Mouse (Mus musculus): ENCODE data around the gene Scnm1. TPM values are rescaled to one million over a fixed set of nuclear protein-coding genes. Genes with fewer than 3 reads are reported as not detected.
A peak's percentile ranks its signal among the peaks of the same experiment; 100 is the strongest.

The Scnm1 gene
- polyA plus RNA-seq (2012; rRNA removed): 25.2 and 29.4 TPM in 2 replicates

- Histone ChIP-seq H3K4me3 (ENCODE audit: extremely low read depth, insufficient read depth, insufficient read length) (peak within 1 kb of the TSS; percentile 89), H3K27me3 (ENCODE audit: control insufficient read depth, insufficient read depth, low read length) (no peaks in the 10 kb centered on the region), H3K36me3 (ENCODE audit: control insufficient read depth, insufficient read depth, low read length) (peaks cover 5% of the 10 kb centered on the region; the same call in 1 of the 2 replicates), H3K4me1 (ENCODE audit: control insufficient read depth, insufficient read depth, insufficient read length) (peaks cover 22% of the 10 kb centered on the region), H3K27ac (ENCODE audit: insufficient read depth, low read length) (peak within 1 kb of the TSS; percentile 76)
- TF ChIP-seq CTCF (IDR thresholded peaks at IDR 0.05; ENCODE audit: extremely low read depth, insufficient read depth, insufficient read length, insufficient replicate concordance): no peak
- no peak for TF ChIP-seq POLR2A (IDR thresholded peaks at IDR 0.05; ENCODE audit: low read depth, low read length)
- under 1% methylated on average over 20 of the region's 20 CpGs for WGBS
- peak; percentile 87 to 92 for DNase-seq (ENCODE audit: low read depth in 1 of 2, low spot score in 2 of 2)
These were observed at the start of gene Scnm1, which contains the start of gene Lysmd1 for GRCm38 (mm10) chr3:95133680-95134101. Gene Scnm1 (minus strand): TSS chr3:95134011. Gene Lysmd1 (plus strand): TSS chr3:95134088.

GRCm38 (mm10) chr3:95181841-95182240, 48.0 kb upstream of the Scnm1 start:
- Histone ChIP-seq H3K36me3 (ENCODE audit: control insufficient read depth, insufficient read depth, low read length) (peaks cover 10% of the 10 kb centered on the region), H3K4me3 (ENCODE audit: extremely low read depth, insufficient read depth, insufficient read length) (no peak overlapping the region), H3K4me1 (ENCODE audit: control insufficient read depth, insufficient read depth, insufficient read length) (no peaks in the 10 kb centered on the region), H3K27ac (ENCODE audit: insufficient read depth, low read length) (no peak overlapping the region), H3K27me3 (ENCODE audit: control insufficient read depth, insufficient read depth, low read length) (no peaks in the 10 kb centered on the region)
- DNase-seq (ENCODE audit: low read depth in 1 of 2, low spot score in 2 of 2): no peak
- TF ChIP-seq POLR2A (IDR thresholded peaks at IDR 0.05; ENCODE audit: low read depth, low read length): no peak
- TF ChIP-seq CTCF (IDR thresholded peaks at IDR 0.05; ENCODE audit: extremely low read depth, insufficient read depth, insufficient read length, insufficient replicate concordance): no peak
- 80% methylated on average over 1 of the region's 1 CpGs for WGBS

GRCm38 (mm10) chr3:95179890-95180289, 46.1 kb upstream of the Scnm1 start:
- Histone ChIP-seq H3K4me1 (ENCODE audit: control insufficient read depth, insufficient read depth, insufficient read length) (no peaks in the 10 kb centered on the region), H3K27ac (ENCODE audit: insufficient read depth, low read length) (no peak overlapping the region), H3K4me3 (ENCODE audit: extremely low read depth, insufficient read depth, insufficient read length) (no peak overlapping the region), H3K27me3 (ENCODE audit: control insufficient read depth, insufficient read depth, low read length) (no peaks in the 10 kb centered on the region), H3K36me3 (ENCODE audit: control insufficient read depth, insufficient read depth, low read length) (peaks cover 3% of the 10 kb centered on the region; the same call in 1 of the 2 replicates)
- WGBS: 69% methylated on average over 3 of the region's 3 CpGs
- DNase-seq (ENCODE audit: low read depth in 1 of 2, low spot score in 2 of 2): no peak
- no peak for TF ChIP-seq CTCF (IDR thresholded peaks at IDR 0.05; ENCODE audit: extremely low read depth, insufficient read depth, insufficient read length, insufficient replicate concordance)
- TF ChIP-seq POLR2A (IDR thresholded peaks at IDR 0.05; ENCODE audit: low read depth, low read length): no peak

GRCm38 (mm10) chr3:95178948-95179347, 45.1 kb upstream of the Scnm1 start:
- no peaks in the 10 kb centered on the region; the same call in 1 of the 2 replicates for H3K4me1 ChIP-seq (ENCODE audit: control insufficient read depth, insufficient read depth, insufficient read length)
- 88% methylated on average over 5 of the region's 5 CpGs for WGBS

GRCm38 (mm10) chr3:95177583-95177982, 43.8 kb upstream of the Scnm1 start:
- 80% methylated on average over 6 of the region's 6 CpGs for WGBS
- DNase-seq (ENCODE audit: low read depth in 1 of 2, low spot score in 2 of 2): no peak
- TF ChIP-seq POLR2A (IDR thresholded peaks at IDR 0.05; ENCODE audit: low read depth, low read length) (no peak), CTCF (IDR thresholded peaks at IDR 0.05; ENCODE audit: extremely low read depth, insufficient read depth, insufficient read length, insufficient replicate concordance) (no peak)
- H3K36me3 ChIP-seq (ENCODE audit: control insufficient read depth, insufficient read depth, low read length): no peaks in the 10 kb centered on the region; the same call in 1 of the 2 replicates
- no peak overlapping the region for H3K27ac ChIP-seq (ENCODE audit: insufficient read depth, low read length)
- peaks cover 7% of the 10 kb centered on the region for H3K4me1 ChIP-seq (ENCODE audit: control insufficient read depth, insufficient read depth, insufficient read length)
- no peak overlapping the region for H3K4me3 ChIP-seq (ENCODE audit: extremely low read depth, insufficient read depth, insufficient read length)
- peaks cover 12% of the 10 kb centered on the region for H3K27me3 ChIP-seq (ENCODE audit: control insufficient read depth, insufficient read depth, low read length)

More at GRCm38 (mm10) chr3:95178948-95179347, 45.1 kb upstream of the Scnm1 start:
- no peak for TF ChIP-seq POLR2A (IDR thresholded peaks at IDR 0.05; ENCODE audit: low read depth, low read length)
- no peak for TF ChIP-seq CTCF (IDR thresholded peaks at IDR 0.05; ENCODE audit: extremely low read depth, insufficient read depth, insufficient read length, insufficient replicate concordance)
- H3K27me3 ChIP-seq (ENCODE audit: control insufficient read depth, insufficient read depth, low read length): no peaks in the 10 kb centered on the region
- no peak overlapping the region for H3K4me3 ChIP-seq (ENCODE audit: extremely low read depth, insufficient read depth, insufficient read length)
- DNase-seq (ENCODE audit: low read depth in 1 of 2, low spot score in 2 of 2): no peak
- H3K36me3 ChIP-seq (ENCODE audit: control insufficient read depth, insufficient read depth, low read length): peaks cover 3% of the 10 kb centered on the region; the same call in 1 of the 2 replicates
- no peak overlapping the region for H3K27ac ChIP-seq (ENCODE audit: insufficient read depth, low read length)

- Histone ChIP-seq H3K36me3 (ENCODE audit: control insufficient read depth, insufficient read depth, low read length) (no peaks in the 10 kb centered on the region), H3K27ac (ENCODE audit: insufficient read depth, low read length) (no peak overlapping the region), H3K27me3 (ENCODE audit: control insufficient read depth, insufficient read depth, low read length) (peaks cover 14% of the 10 kb centered on the region), H3K4me1 (ENCODE audit: control insufficient read depth, insufficient read depth, insufficient read length) (peaks cover 7% of the 10 kb centered on the region), H3K4me3 (ENCODE audit: extremely low read depth, insufficient read depth, insufficient read length) (no peak overlapping the region)
- DNase-seq (ENCODE audit: low read depth in 1 of 2, low spot score in 2 of 2): no peak
- TF ChIP-seq POLR2A (IDR thresholded peaks at IDR 0.05; ENCODE audit: low read depth, low read length): no peak
- TF ChIP-seq CTCF (IDR thresholded peaks at IDR 0.05; ENCODE audit: extremely low read depth, insufficient read depth, insufficient read length, insufficient replicate concordance): no peak
- WGBS: 87% methylated on average over 3 of the region's 3 CpGs
These were observed 42.7 kb upstream of the Scnm1 start for GRCm38 (mm10) chr3:95176500-95176899.

GRCm38 (mm10) chr3:95174011-95174592, 40.3 kb upstream of the Scnm1 start:
- Histone ChIP-seq H3K36me3 (ENCODE audit: control insufficient read depth, insufficient read depth, low read length) (no peaks in the 10 kb centered on the region), H3K27me3 (ENCODE audit: control insufficient read depth, insufficient read depth, low read length) (peaks cover 14% of the 10 kb centered on the region), H3K4me3 (ENCODE audit: extremely low read depth, insufficient read depth, insufficient read length) (peak overlapping the region; percentile 25; the same call in 1 of the 2 replicates), H3K27ac (ENCODE audit: insufficient read depth, low read length) (no peak overlapping the region), H3K4me1 (ENCODE audit: control insufficient read depth, insufficient read depth, insufficient read length) (peaks cover 7% of the 10 kb centered on the region)
- DNase-seq (ENCODE audit: low read depth in 1 of 2, low spot score in 2 of 2): peak; percentile 56 to 87
- 6% methylated on average over 16 of the region's 16 CpGs for WGBS
- TF ChIP-seq CTCF (IDR thresholded peaks at IDR 0.05; ENCODE audit: extremely low read depth, insufficient read depth, insufficient read length, insufficient replicate concordance) (peak; percentile 90), POLR2A (IDR thresholded peaks at IDR 0.05; ENCODE audit: low read depth, low read length) (no peak)
